5 mouse cellular contexts compared by ENCODE assay signal in genomic region chr10:119293372-119293771, GRCm38 (mm10).
"Had no signal": no experiment of that assay in that cellular context is flagged by ENCODE, and none has a peak within 500 bp of the region (broad histone marks: within the 10 kb centered on the region; RNA-seq: fewer than 3 reads in every experiment).

No protein-coding gene starts in this region.

- DNase-seq: kidney, adult 9 months; kidney, postnatal 4 days; lung, embryonic 14.5 days; lung, postnatal 10 days; right cerebral cortex, adult 18-20 months had no signal
